Mouse (Mus musculus): ENCODE measurements around the gene Kdelr2.

Kdelr2 gene

GRCm38 (mm10) chr5:143470421-143471164 lies 67.0 kb downstream of the Kdelr2 start:
- DNase-seq (ENCODE audit: low spot score in 2 of 2), result peak in 1 of 2 experiments; percentile 37

- no peak for DNase-seq (ENCODE audit: low spot score in 2 of 2)
These were observed 67.5 kb downstream of the Kdelr2 start for GRCm38 (mm10) chr5:143471165-143471546.

Data from cerebellum, postnatal 4 days (tissue).